Comparison of ENCODE assay signal across 7 mouse cellular contexts in genomic region chrX:120290011-120290899, GRCm38 (mm10). TPM values are rescaled to one million over a fixed set of nuclear protein-coding genes. Genes with fewer than 3 reads are reported as not detected.
DNase-seq lines count a peak whose midpoint lies in the region; ATAC-seq and TF ChIP-seq lines count a peak whose summit lies in the region.

Gene Pcdh11x, plus strand, starts transcription at chrX:120290259.

- peak; percentile 87 for ATAC-seq in forebrain, embryonic 13.5 days
- ATAC-seq in intestine, postnatal 0 days = no peak
- peak; percentile 83 for ATAC-seq in limb, embryonic 11.5 days (ENCODE audit: insufficient number of reproducible peaks, low FRiP score, low TSS enrichment, low read depth)
- ATAC-seq in neural tube, embryonic 13.5 days (ENCODE audit: low read depth) = peak; percentile 86

- peak within 1 kb of the TSS; percentile 60 for H3K9ac ChIP-seq in forebrain, embryonic 13.5 days
- no peak within 1 kb of the TSS for H3K9ac ChIP-seq in intestine, postnatal 0 days (ENCODE audit: low read depth, low read length)
- H3K9ac ChIP-seq in limb, embryonic 11.5 days (ENCODE audit: low read length) = peak within 1 kb of the TSS; percentile 27; the same call in 1 of the 2 replicates
- H3K9ac ChIP-seq in neural tube, embryonic 13.5 days = peak within 1 kb of the TSS; percentile 64

- TF ChIP-seq POLR2A in brain, embryonic 14.5 days (IDR thresholded peaks at IDR 0.05; ENCODE audit: borderline replicate concordance, extremely low read depth, insufficient read depth, insufficient read length, poor library complexity, severe bottlenecking) = 0 out of 2 replicates have a peak, but pooled peaks have one; percentile 20

- TF ChIP-seq CTCF in brain, embryonic 14.5 days (IDR thresholded peaks at IDR 0.05; ENCODE audit: borderline replicate concordance, extremely low read depth, insufficient read depth, insufficient read length) = no peak
- TF ChIP-seq CTCF in intestine, postnatal 0 days (IDR thresholded peaks at IDR 0.05; ENCODE audit: low read depth) = no peak

- peak; percentile 80 for DNase-seq in Muller cell, postnatal 12 days (ENCODE audit: inconsistent ontology term)
- DNase-seq in brain, embryonic 14.5 days (ENCODE audit: low read depth) = peak; percentile 92
- peak; percentile 60 for DNase-seq in limb, embryonic 11.5 days (ENCODE audit: low spot score)
- DNase-seq in thymus, postnatal 4 days = no peak

- H3K36me3 ChIP-seq in forebrain, embryonic 13.5 days (ENCODE audit: poor library complexity, severe bottlenecking) = no peaks in the 10 kb centered on the region
- H3K36me3 ChIP-seq in intestine, postnatal 0 days (ENCODE audit: control insufficient read depth, insufficient read depth) = no peaks in the 10 kb centered on the region
- H3K36me3 ChIP-seq in limb, embryonic 11.5 days (ENCODE audit: control insufficient read depth, insufficient read depth, low read length) = no peaks in the 10 kb centered on the region
- H3K36me3 ChIP-seq in neural tube, embryonic 13.5 days = no peaks in the 10 kb centered on the region

- H3K4me2 ChIP-seq in forebrain, embryonic 13.5 days = peak within 1 kb of the TSS; percentile 76
- H3K4me2 ChIP-seq in intestine, postnatal 0 days (replicated peaks; ENCODE audit: low read depth) = peak within 1 kb of the TSS; percentile 73
- H3K4me2 ChIP-seq in limb, embryonic 11.5 days (ENCODE audit: low read depth, severe bottlenecking) = peak within 1 kb of the TSS; percentile 62
- H3K4me2 ChIP-seq in neural tube, embryonic 13.5 days = peak within 1 kb of the TSS; percentile 73

- WGBS in forebrain, embryonic 13.5 days = 20% methylated on average over 32 of the region's 40 CpGs
- WGBS in intestine, postnatal 0 days = 8% methylated on average over 38 of the region's 40 CpGs
- WGBS in limb, embryonic 11.5 days = 11% methylated on average over 36 of the region's 40 CpGs
- WGBS in neural tube, embryonic 13.5 days = 13% methylated on average over 36 of the region's 40 CpGs

- H3K9me3 ChIP-seq in forebrain, embryonic 13.5 days (replicated peaks) = no peaks in the 10 kb centered on the region
- no peaks in the 10 kb centered on the region for H3K9me3 ChIP-seq in intestine, postnatal 0 days (ENCODE audit: control insufficient read depth)
- no peaks in the 10 kb centered on the region; the same call in 1 of the 2 replicates for H3K9me3 ChIP-seq in limb, embryonic 11.5 days (ENCODE audit: control insufficient read depth, low read length)
- H3K9me3 ChIP-seq in neural tube, embryonic 13.5 days = no peaks in the 10 kb centered on the region

- no peak within 1 kb of the TSS for H3K27ac ChIP-seq in forebrain, embryonic 13.5 days
- H3K27ac ChIP-seq in intestine, postnatal 0 days (ENCODE audit: low read depth, low read length) = no peak within 1 kb of the TSS
- no peak within 1 kb of the TSS for H3K27ac ChIP-seq in limb, embryonic 11.5 days (replicated peaks; ENCODE audit: low read depth, low read length)
- H3K27ac ChIP-seq in neural tube, embryonic 13.5 days (replicated peaks) = 0 out of 2 replicates have a peak within 1 kb of the TSS, but pooled peaks have one; percentile 13

- no peaks in the 10 kb centered on the region for H3K27me3 ChIP-seq in forebrain, embryonic 13.5 days
- H3K27me3 ChIP-seq in intestine, postnatal 0 days (replicated peaks; ENCODE audit: control insufficient read depth, insufficient read depth, low read length) = 0 out of 2 replicates have a peak, but pooled peaks cover 3% of the 10 kb centered on the region
- 0 out of 2 replicates have a peak, but pooled peaks cover 9% of the 10 kb centered on the region for H3K27me3 ChIP-seq in limb, embryonic 11.5 days (ENCODE audit: control insufficient read depth, insufficient read depth, low read length)
- no peaks in the 10 kb centered on the region for H3K27me3 ChIP-seq in neural tube, embryonic 13.5 days

- peak within 1 kb of the TSS; percentile 49 for H3K4me3 ChIP-seq in forebrain, embryonic 13.5 days
- peak within 1 kb of the TSS; percentile 38 for H3K4me3 ChIP-seq in intestine, postnatal 0 days (ENCODE audit: low read depth, low read length)
- peak within 1 kb of the TSS; percentile 35 for H3K4me3 ChIP-seq in limb, embryonic 11.5 days (ENCODE audit: low read depth, low read length)
- H3K4me3 ChIP-seq in neural tube, embryonic 13.5 days = peak within 1 kb of the TSS; percentile 49

- no peaks in the 10 kb centered on the region for H3K4me1 ChIP-seq in forebrain, embryonic 13.5 days
- H3K4me1 ChIP-seq in intestine, postnatal 0 days (replicated peaks; ENCODE audit: control insufficient read depth, insufficient read depth, low read length) = no peaks in the 10 kb centered on the region
- H3K4me1 ChIP-seq in limb, embryonic 11.5 days (ENCODE audit: control insufficient read depth, insufficient read depth, low read length) = no peaks in the 10 kb centered on the region
- no peaks in the 10 kb centered on the region for H3K4me1 ChIP-seq in neural tube, embryonic 13.5 days (replicated peaks)

RNA-seq across cellular contexts. Expression of gene Pcdh11x, which starts in this region (rescaled TPM):
- polyA plus RNA-seq in brain, embryonic 14.5 days (2012; rRNA removed) = 6.7 and 11.4 TPM in 2 replicates
- 9.0 and 15.2 TPM in 2 replicates for polyA plus RNA-seq in forebrain, embryonic 13.5 days (2015; fragmentation: Nextera tagmentation; extraction: Ambion mirVana)
- 0.40 and 0.47 TPM in 2 replicates for polyA plus RNA-seq in intestine, postnatal 0 days (2015; fragmentation: Nextera tagmentation; extraction: Ambion mirVana)
- polyA plus RNA-seq in limb, embryonic 11.5 days (2014; fragmentation: Nextera tagmentation; extraction: Ambion mirVana) = 1.8 and 2.8 TPM in 2 replicates
- 21.3 and 25.6 TPM in 2 replicates for polyA plus RNA-seq in neural tube, embryonic 13.5 days (2015; fragmentation: Nextera tagmentation; extraction: Ambion mirVana)
